Comparison of ENCODE assay signal across 9 mouse cellular contexts in the genomic region with DNA sequence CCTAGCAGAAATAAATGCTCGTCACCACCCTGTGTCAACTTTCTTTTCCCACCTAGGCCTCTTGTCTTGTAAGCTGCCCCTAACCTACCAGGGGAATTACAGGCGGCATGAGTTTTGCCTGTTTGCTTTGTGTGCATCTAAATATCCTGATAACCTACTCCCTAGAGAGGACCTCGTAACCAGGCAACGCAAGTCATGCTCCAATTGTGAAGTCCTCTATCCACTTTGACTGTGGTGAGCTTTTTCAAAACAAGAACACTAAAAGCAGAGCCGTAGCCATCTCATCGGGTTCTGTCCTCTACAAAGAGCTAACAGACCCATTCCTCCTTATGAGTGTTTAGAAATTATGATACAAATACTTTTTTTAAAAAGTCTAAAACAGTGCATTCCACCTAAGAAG.
DNase-seq lines count a peak whose midpoint lies in the region; ATAC-seq lines count a peak whose summit lies in the region.
"Had no signal": no experiment of that assay in that cellular context is flagged by ENCODE, and none has a peak within 500 bp of the region (broad histone marks: within the 10 kb centered on the region; RNA-seq: fewer than 3 reads in every experiment).

No protein-coding gene starts in this region.

- H3K9ac ChIP-seq in hindbrain, embryonic 11.5 days (ENCODE audit: low read depth, low read length): no peak overlapping the region
- no peak overlapping the region for H3K9ac ChIP-seq in midbrain, embryonic 14.5 days (replicated peaks; ENCODE audit: low read length)
- H3K9ac ChIP-seq in midbrain, embryonic 11.5 days (ENCODE audit: low read length): no peak overlapping the region
- H3K9ac ChIP-seq in hindbrain, embryonic 16.5 days (ENCODE audit: low read depth, low read length): no peak overlapping the region
- H3K9ac ChIP-seq: heart, embryonic 13.5 days had no signal

- H3K4me3 ChIP-seq in hindbrain, embryonic 11.5 days (ENCODE audit: low read depth, low read length): no peak overlapping the region
- no peak overlapping the region for H3K4me3 ChIP-seq in hindbrain, embryonic 10.5 days
- no peak overlapping the region for H3K4me3 ChIP-seq in midbrain, embryonic 14.5 days (replicated peaks; ENCODE audit: low read depth, low read length)
- no peak overlapping the region for H3K4me3 ChIP-seq in midbrain, embryonic 11.5 days (ENCODE audit: low read depth, low read length)
- H3K4me3 ChIP-seq in hindbrain, embryonic 16.5 days (ENCODE audit: low read length): no peak overlapping the region
- H3K4me3 ChIP-seq: heart, embryonic 13.5 days had no signal

- no peaks in the 10 kb centered on the region for H3K4me1 ChIP-seq in hindbrain, embryonic 11.5 days (replicated peaks; ENCODE audit: control insufficient read depth, insufficient read depth, low read length)
- H3K4me1 ChIP-seq in hindbrain, embryonic 10.5 days (replicated peaks): peaks cover 33% of the 10 kb centered on the region
- H3K4me1 ChIP-seq in midbrain, embryonic 14.5 days (ENCODE audit: control insufficient read depth, insufficient read depth, low read length): peaks cover 11% of the 10 kb centered on the region
- peaks cover 5% of the 10 kb centered on the region for H3K4me1 ChIP-seq in midbrain, embryonic 11.5 days (ENCODE audit: control insufficient read depth, insufficient read depth, low read length)
- H3K4me1 ChIP-seq in hindbrain, embryonic 16.5 days (ENCODE audit: control insufficient read depth, insufficient read depth, low read depth, low read length): peaks cover 8% of the 10 kb centered on the region; the same call in 1 of the 2 replicates

- DNase-seq in hindbrain, embryonic 11.5 days (ENCODE audit: low spot score): peak; percentile 14
- no peak for DNase-seq in hindbrain, embryonic 10.5 days (ENCODE audit: low spot score)
- peak; percentile 64 for DNase-seq in midbrain, embryonic 14.5 days
- no peak for DNase-seq in midbrain, embryonic 11.5 days (ENCODE audit: low spot score, missing footprints)
- peak; percentile 43 for DNase-seq in retina, embryonic 14.5 days (ENCODE audit: low spot score)
- no peak for DNase-seq in kidney, adult 8-10 months
- no peak for DNase-seq in right cerebral cortex, postnatal 14 days

- no peak overlapping the region for H3K27ac ChIP-seq in hindbrain, embryonic 11.5 days (ENCODE audit: low read depth, low read length)
- no peak overlapping the region; the same call in 1 of the 2 replicates for H3K27ac ChIP-seq in hindbrain, embryonic 10.5 days
- no peak overlapping the region; the same call in 1 of the 2 replicates for H3K27ac ChIP-seq in midbrain, embryonic 14.5 days (replicated peaks; ENCODE audit: low read depth, low read length)
- no peak overlapping the region for H3K27ac ChIP-seq in midbrain, embryonic 11.5 days (ENCODE audit: low read depth, low read length)
- peak overlapping the region; percentile 17; the same call in 1 of the 2 replicates for H3K27ac ChIP-seq in hindbrain, embryonic 16.5 days (ENCODE audit: low read depth, low read length)

- WGBS in hindbrain, embryonic 11.5 days: 67% methylated on average over 6 of the region's 6 CpGs
- 69% methylated on average over 6 of the region's 6 CpGs for WGBS in hindbrain, embryonic 10.5 days
- WGBS in midbrain, embryonic 14.5 days: 36% methylated on average over 6 of the region's 6 CpGs
- 62% methylated on average over 6 of the region's 6 CpGs for WGBS in midbrain, embryonic 11.5 days
- WGBS in hindbrain, embryonic 16.5 days: 44% methylated on average over 6 of the region's 6 CpGs

- H3K4me2 ChIP-seq in hindbrain, embryonic 11.5 days (replicated peaks; ENCODE audit: low read depth, low read length): no peak overlapping the region
- no peak overlapping the region for H3K4me2 ChIP-seq in midbrain, embryonic 14.5 days (ENCODE audit: low read length)
- no peak overlapping the region for H3K4me2 ChIP-seq in midbrain, embryonic 11.5 days
- no peak overlapping the region for H3K4me2 ChIP-seq in hindbrain, embryonic 16.5 days (ENCODE audit: low read length)
- H3K4me2 ChIP-seq: heart, embryonic 13.5 days had no signal

- no peaks in the 10 kb centered on the region for H3K36me3 ChIP-seq in hindbrain, embryonic 11.5 days (ENCODE audit: control insufficient read depth, insufficient read depth, low read length)
- no peaks in the 10 kb centered on the region for H3K36me3 ChIP-seq in hindbrain, embryonic 10.5 days
- H3K36me3 ChIP-seq in midbrain, embryonic 14.5 days (ENCODE audit: control insufficient read depth, insufficient read depth, low read length): no peaks in the 10 kb centered on the region
- no peaks in the 10 kb centered on the region for H3K36me3 ChIP-seq in midbrain, embryonic 11.5 days (ENCODE audit: control insufficient read depth, insufficient read depth, low read length)
- no peaks in the 10 kb centered on the region for H3K36me3 ChIP-seq in hindbrain, embryonic 16.5 days (ENCODE audit: control insufficient read depth, insufficient read depth, low read length)
- H3K36me3 ChIP-seq: heart, embryonic 13.5 days had no signal

- no peaks in the 10 kb centered on the region for H3K27me3 ChIP-seq in hindbrain, embryonic 11.5 days (ENCODE audit: control insufficient read depth, insufficient read depth, low read length)
- no peaks in the 10 kb centered on the region for H3K27me3 ChIP-seq in hindbrain, embryonic 10.5 days (ENCODE audit: insufficient read depth, poor library complexity, severe bottlenecking)
- no peaks in the 10 kb centered on the region for H3K27me3 ChIP-seq in midbrain, embryonic 14.5 days (ENCODE audit: control insufficient read depth, insufficient read depth, low read length)
- H3K27me3 ChIP-seq in midbrain, embryonic 11.5 days (ENCODE audit: control insufficient read depth, insufficient read depth, low read length): no peaks in the 10 kb centered on the region
- no peaks in the 10 kb centered on the region for H3K27me3 ChIP-seq in hindbrain, embryonic 16.5 days (replicated peaks; ENCODE audit: control insufficient read depth, insufficient read depth, low read length)
- H3K27me3 ChIP-seq: heart, embryonic 13.5 days had no signal

- H3K9me3 ChIP-seq in hindbrain, embryonic 11.5 days (ENCODE audit: control insufficient read depth, low read length): no peaks in the 10 kb centered on the region
- H3K9me3 ChIP-seq in hindbrain, embryonic 10.5 days: no peaks in the 10 kb centered on the region
- H3K9me3 ChIP-seq in midbrain, embryonic 14.5 days (ENCODE audit: control insufficient read depth, low read length): no peaks in the 10 kb centered on the region
- no peaks in the 10 kb centered on the region for H3K9me3 ChIP-seq in midbrain, embryonic 11.5 days (ENCODE audit: control insufficient read depth, low read length)
- no peaks in the 10 kb centered on the region for H3K9me3 ChIP-seq in hindbrain, embryonic 16.5 days (ENCODE audit: control insufficient read depth, low read length)
- H3K9me3 ChIP-seq: heart, embryonic 13.5 days had no signal

- ATAC-seq in hindbrain, embryonic 11.5 days (ENCODE audit: low FRiP score): no peak
- no peak for ATAC-seq in midbrain, embryonic 14.5 days (ENCODE audit: low FRiP score, low TSS enrichment)
- no peak for ATAC-seq in midbrain, embryonic 11.5 days (ENCODE audit: low FRiP score)
- 0 out of 2 replicates have a peak, but pooled peaks have one; percentile 40 for ATAC-seq in hindbrain, embryonic 16.5 days

Comparison
In these comparisons a context has a peak if more than half of its experiments do, and no peak if none do; other contexts are left out.
1. DNase-seq: peak in hindbrain, embryonic 11.5 days (single experiment), midbrain, embryonic 14.5 days (single experiment) and retina, embryonic 14.5 days (single experiment); none in hindbrain, embryonic 10.5 days (single experiment), midbrain, embryonic 11.5 days (single experiment), kidney, adult 8-10 months (0 of 2) and right cerebral cortex, postnatal 14 days (single experiment).